Mouse (Mus musculus) liver, embryonic 15.5 days (tissue): ENCODE measurements at regions not wholly inside any gene's neighbourhood (a gene's known extent, or its start where the extent isn't known, plus 50 kb on each side); places are given as distances from the start of the nearest gene placed in this dataset.
"Not testable (repeated sequence)": the region's sequence is repeated elsewhere in the genome, so short reads cannot be mapped to it uniquely, and the experiment has no call there.

Source experiments
- ATAC-seq: fragments of 200-750 bp; cut with Nextera tagmentation; 2 replicates; pipeline ENCODE4 v1.8.0; 2017; ENCODE audit warnings: moderate number of reproducible peaks, mild to moderate bottlenecking, moderate library complexity; ENCODE audit not compliant: insufficient read depth
- H3K27ac ChIP-seq: fragments of 300-500 bp; sonication (generic); replicated peaks from 2 replicates; pipeline ENCODE4 v1.5.1; 2015; ENCODE audit warnings: mild to moderate bottlenecking, inconsistent platforms
- H3K27me3 ChIP-seq: fragments of 300-500 bp; sonication (generic); 2 replicates; pipeline ENCODE4 v1.6.1; 2015; ENCODE audit warnings: mild to moderate bottlenecking, inconsistent platforms
- H3K36me3 ChIP-seq: fragments of 300-500 bp; sonication (generic); replicated peaks from 2 replicates; pipeline ENCODE4 v1.6.1; 2015; ENCODE audit warnings: moderate library complexity, mild to moderate bottlenecking, inconsistent platforms
- H3K4me1 ChIP-seq: fragments of 300-500 bp; sonication (generic); replicated peaks from 2 replicates; pipeline ENCODE4 v1.6.1; 2015; ENCODE audit warnings: inconsistent platforms
- H3K4me2 ChIP-seq: fragments of 300-500 bp; sonication (generic); 2 replicates; pipeline ENCODE4 v1.6.1; 2015; ENCODE audit warnings: moderate library complexity, mild to moderate bottlenecking, inconsistent platforms
- H3K4me3 ChIP-seq: fragments of 300-500 bp; sonication (generic); replicated peaks from 2 replicates; pipeline ENCODE4 v1.5.1; 2015; ENCODE audit warnings: mild to moderate bottlenecking, inconsistent platforms
- H3K9ac ChIP-seq: fragments of 300-500 bp; sonication (generic); 2 replicates; pipeline ENCODE4 v1.6.1; 2015; ENCODE audit warnings: moderate library complexity, mild to moderate bottlenecking, inconsistent platforms
- H3K9me3 ChIP-seq: fragments of 300-500 bp; sonication (generic); replicated peaks from 2 replicates; pipeline ENCODE4 v1.6.1; 2016; ENCODE audit warnings: inconsistent platforms
- WGBS: fragments of 180-500 bp; shearing (Covaris S2); methylation state at CpG from one replicate; pipeline ENCODE4 v1.1.7; 2015; ENCODE audit warnings: mixed read lengths; ENCODE audit not compliant: insufficient replicate concordance; 5-methylcytosine and 5-hydroxymethylcytosine counted together

GRCm38 (mm10) chr6:100411968-100412367, 124.7 kb upstream of the Rybp start:
- H3K9ac ChIP-seq, result no peak overlapping the region
- H3K4me2 ChIP-seq, result no peak overlapping the region
- no peak overlapping the region for H3K4me3 ChIP-seq
- H3K27ac ChIP-seq, result no peak overlapping the region
- H3K9me3 ChIP-seq, result no peaks in the 10 kb centered on the region
- H3K36me3 ChIP-seq, result no peaks in the 10 kb centered on the region
- 65% methylated on average over 4 of the region's 4 CpGs for WGBS
- no peaks in the 10 kb centered on the region for H3K27me3 ChIP-seq
- H3K4me1 ChIP-seq, result no peaks in the 10 kb centered on the region; the same call in 1 of the 2 replicates
- no peak for ATAC-seq

GRCm38 (mm10) chr6:100410067-100410631, 122.9 kb upstream of the Rybp start:
- H3K4me2 ChIP-seq, result no peak overlapping the region
- no peak overlapping the region for H3K4me3 ChIP-seq
- H3K36me3 ChIP-seq, result no peaks in the 10 kb centered on the region
- H3K4me1 ChIP-seq, result no peaks in the 10 kb centered on the region
- H3K27me3 ChIP-seq, result no peaks in the 10 kb centered on the region
- WGBS, result 75% methylated on average over 8 of the region's 8 CpGs
- no peak overlapping the region for H3K27ac ChIP-seq
- H3K9ac ChIP-seq, result no peak overlapping the region
- no peak for ATAC-seq
- H3K9me3 ChIP-seq, result no peaks in the 10 kb centered on the region

GRCm38 (mm10) chr6:100408826-100409225, 121.5 kb upstream of the Rybp start:
- no peak for ATAC-seq
- H3K27me3 ChIP-seq, result no peaks in the 10 kb centered on the region

GRCm38 (mm10) chr6:100406504-100406903, 119.2 kb upstream of the Rybp start:
- no peak overlapping the region for H3K9ac ChIP-seq
- H3K4me2 ChIP-seq, result no peak overlapping the region
- H3K4me3 ChIP-seq, result no peak overlapping the region
- H3K4me1 ChIP-seq, result no peaks in the 10 kb centered on the region
- no peak overlapping the region for H3K27ac ChIP-seq
- H3K9me3 ChIP-seq, result no peaks in the 10 kb centered on the region
- ATAC-seq, result peak; percentile 52
- no peaks in the 10 kb centered on the region for H3K36me3 ChIP-seq
- WGBS, result 48% methylated on average over 4 of the region's 4 CpGs
- no peaks in the 10 kb centered on the region for H3K27me3 ChIP-seq

More at GRCm38 (mm10) chr6:100408826-100409225, 121.5 kb upstream of the Rybp start:
- Histone ChIP-seq H3K4me2 (no peak overlapping the region), H3K4me3 (no peak overlapping the region), H3K9ac (no peak overlapping the region), H3K4me1 (no peaks in the 10 kb centered on the region), H3K36me3 (no peaks in the 10 kb centered on the region), H3K27ac (no peak overlapping the region), H3K9me3 (no peaks in the 10 kb centered on the region)
- WGBS, result 61% methylated on average over 8 of the region's 8 CpGs

- no peaks in the 10 kb centered on the region for H3K36me3 ChIP-seq
- 48% methylated on average over 3 of the region's 3 CpGs for WGBS
- H3K4me3 ChIP-seq, result no peak overlapping the region
- H3K4me2 ChIP-seq, result no peak overlapping the region
- no peaks in the 10 kb centered on the region for H3K4me1 ChIP-seq
- ATAC-seq, result no peak
- no peak overlapping the region for H3K9ac ChIP-seq
- no peaks in the 10 kb centered on the region for H3K9me3 ChIP-seq
- no peaks in the 10 kb centered on the region for H3K27me3 ChIP-seq
- H3K27ac ChIP-seq, result no peak overlapping the region
These were observed 116.9 kb upstream of the Rybp start for GRCm38 (mm10) chr6:100404161-100404560.

- no peak overlapping the region for H3K4me3 ChIP-seq
- H3K27ac ChIP-seq, result no peak overlapping the region
- no peak overlapping the region for H3K9ac ChIP-seq
- no peak for ATAC-seq
- H3K4me1 ChIP-seq, result no peaks in the 10 kb centered on the region
- WGBS, result 33% methylated on average over 4 of the region's 4 CpGs
- H3K9me3 ChIP-seq, result no peaks in the 10 kb centered on the region
- no peaks in the 10 kb centered on the region for H3K36me3 ChIP-seq
- H3K4me2 ChIP-seq, result no peak overlapping the region
- H3K27me3 ChIP-seq, result no peaks in the 10 kb centered on the region
These were observed 115.4 kb upstream of the Rybp start for GRCm38 (mm10) chr6:100402716-100403115.

- no peaks in the 10 kb centered on the region for H3K36me3 ChIP-seq
- 58% methylated on average over 2 of the region's 2 CpGs for WGBS
- no peak overlapping the region for H3K27ac ChIP-seq
- H3K4me2 ChIP-seq, result no peak overlapping the region
- H3K4me3 ChIP-seq, result no peak overlapping the region
- no peak overlapping the region for H3K9ac ChIP-seq
- H3K27me3 ChIP-seq, result no peaks in the 10 kb centered on the region
- H3K4me1 ChIP-seq, result no peaks in the 10 kb centered on the region
- H3K9me3 ChIP-seq, result no peaks in the 10 kb centered on the region
- no peak for ATAC-seq
These were observed 114.4 kb upstream of the Rybp start for GRCm38 (mm10) chr6:100401728-100402127.

GRCm38 (mm10) chr6:100399387-100399786, 112.1 kb upstream of the Rybp start:
- not testable (repeated sequence) for H3K27me3 ChIP-seq, ATAC-seq, H3K4me3 ChIP-seq, H3K9me3 ChIP-seq, H3K36me3 ChIP-seq, H3K27ac ChIP-seq, H3K4me2 ChIP-seq, H3K4me1 ChIP-seq, H3K9ac ChIP-seq
- 26% methylated on average over 1 of the region's 1 CpGs for WGBS

GRCm38 (mm10) chr6:100396311-100397200, 109.3 kb upstream of the Rybp start:
- H3K27ac ChIP-seq, result no peak overlapping the region
- 63% methylated on average over 14 of the region's 14 CpGs for WGBS
- H3K4me3 ChIP-seq, result no peak overlapping the region
- no peak overlapping the region for H3K4me2 ChIP-seq
- no peaks in the 10 kb centered on the region for H3K36me3 ChIP-seq
- ATAC-seq, result no peak
- H3K4me1 ChIP-seq, result no peaks in the 10 kb centered on the region
- no peaks in the 10 kb centered on the region for H3K27me3 ChIP-seq
- no peaks in the 10 kb centered on the region for H3K9me3 ChIP-seq
- no peak overlapping the region for H3K9ac ChIP-seq

GRCm38 (mm10) chr6:100390258-100390910, 103.1 kb upstream of the Rybp start:
- Histone ChIP-seq H3K4me1 (0 out of 2 replicates have a peak, but pooled peaks cover 3% of the 10 kb centered on the region), H3K27me3 (no peaks in the 10 kb centered on the region), H3K27ac (no peak overlapping the region), H3K9ac (no peak overlapping the region), H3K4me2 (no peak overlapping the region), H3K36me3 (no peaks in the 10 kb centered on the region), H3K9me3 (no peaks in the 10 kb centered on the region), H3K4me3 (no peak overlapping the region)
- WGBS, result 61% methylated on average over 7 of the region's 7 CpGs
- no peak for ATAC-seq

GRCm38 (mm10) chr6:100387042-100387441, 99.8 kb upstream of the Rybp start:
- H3K27me3 ChIP-seq, result no peaks in the 10 kb centered on the region
- no peak overlapping the region for H3K4me2 ChIP-seq
- no peak overlapping the region for H3K9ac ChIP-seq
- no peaks in the 10 kb centered on the region for H3K9me3 ChIP-seq
- no peaks in the 10 kb centered on the region for H3K36me3 ChIP-seq
- no peak for ATAC-seq
- WGBS, result 42% methylated on average over 5 of the region's 5 CpGs
- H3K4me1 ChIP-seq, result 0 out of 2 replicates have a peak, but pooled peaks cover 4% of the 10 kb centered on the region
- H3K4me3 ChIP-seq, result no peak overlapping the region
- H3K27ac ChIP-seq, result no peak overlapping the region
